Mouse (Mus musculus): ENCODE results near the gene Chil1.

DNA sequence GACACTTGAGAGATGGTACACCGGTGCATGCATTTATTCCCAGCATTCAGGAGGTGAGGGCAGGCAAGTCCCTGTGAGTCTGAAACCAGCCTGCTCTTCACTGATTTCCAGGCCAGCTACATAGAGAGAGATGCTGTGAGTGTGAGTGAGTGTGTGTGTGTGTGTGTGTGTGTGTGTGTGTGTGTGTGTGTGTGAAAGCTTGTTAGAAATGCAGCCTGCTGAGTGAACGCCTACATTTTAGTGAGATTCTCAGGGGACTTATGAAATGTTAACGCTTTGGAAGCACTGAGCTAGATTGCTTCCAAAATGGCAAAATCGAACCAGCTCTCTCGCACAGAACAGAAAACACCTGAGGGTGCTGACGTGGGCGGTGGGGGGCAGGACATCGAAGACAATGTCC is 35.9 kb upstream of the Chil1 start:
- TF ChIP-seq CTCF (conservative IDR thresholded peaks at IDR 0.05; ENCODE audit: low read length): no peak
- no peak for TF ChIP-seq NANOG (IDR thresholded peaks at IDR 0.05; ENCODE audit: borderline replicate concordance, low read length)
- TF ChIP-seq POU5F1 (IDR thresholded peaks at IDR 0.05; ENCODE audit: borderline replicate concordance, low read length): no peak

All from E14TG2a.4 (cell line).